Mouse (Mus musculus): ENCODE measurements around the gene Grasp.

DNA sequence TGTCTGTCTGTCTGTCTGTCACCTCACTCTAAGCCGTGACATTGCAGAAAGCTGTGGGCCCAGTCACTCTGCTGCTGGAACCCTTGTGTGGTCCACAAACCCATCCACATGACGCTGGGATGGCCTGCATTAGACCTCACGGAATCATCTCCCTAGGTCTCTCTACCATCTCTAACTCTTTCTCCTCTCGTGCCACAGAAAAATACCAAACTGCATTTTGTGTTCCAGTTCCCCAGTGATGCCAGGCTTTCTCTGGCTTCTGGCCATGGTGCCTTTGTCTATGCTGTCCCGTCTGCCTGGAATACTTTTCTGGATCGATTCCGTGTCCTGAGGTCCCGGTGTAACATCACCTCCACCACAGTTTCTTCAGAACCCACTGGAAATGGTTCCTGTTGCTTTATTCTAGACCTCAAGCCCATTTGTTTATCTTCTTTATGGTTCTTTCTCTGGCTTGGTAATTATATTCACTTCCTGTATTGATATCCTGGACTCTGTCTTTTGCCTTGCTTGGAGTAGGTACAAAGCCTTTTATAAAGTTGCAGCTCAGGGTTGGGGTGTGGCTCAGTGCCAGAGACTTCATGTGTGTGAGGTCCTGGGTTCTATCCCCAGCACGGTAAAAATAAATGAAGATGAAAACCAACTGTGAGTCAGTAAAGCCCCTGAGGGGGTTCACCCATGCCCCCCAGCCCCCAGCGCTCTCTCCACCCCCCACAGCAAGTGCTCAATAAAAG is 10.8 kb downstream of the Grasp start:
- no peak for TF ChIP-seq CTCF (IDR thresholded peaks at IDR 0.05; ENCODE audit: extremely low read depth, insufficient read depth, low read length)
- TF ChIP-seq POLR2A (IDR thresholded peaks at IDR 0.05; ENCODE audit: extremely low read depth, insufficient read depth, low read length), result no peak

All from cortical plate, adult 2 months (tissue).